Mouse (Mus musculus) lung, embryonic 16.5 days (tissue): ENCODE results near the gene Cep164. TPM values are rescaled to one million over a fixed set of nuclear protein-coding genes. Genes with fewer than 3 reads are reported as not detected.

Source experiments
- ATAC-seq: fragments of 200-750 bp; cut with Nextera tagmentation; 2 replicates; pipeline ENCODE4 v1.8.0; 2017; ENCODE audit warnings: low read depth, mild to moderate bottlenecking, moderate library complexity
- H3K27ac ChIP-seq: fragments of 300-500 bp; sonication (generic); 2 replicates; pipeline ENCODE4 v1.5.1; 2014; ENCODE audit warnings: mild to moderate bottlenecking, control low read depth, low read length
- H3K27me3 ChIP-seq: fragments of 300-500 bp; sonication (generic); 2 replicates; pipeline ENCODE4 v1.6.1; 2014; ENCODE audit warnings: low read depth, low read length, mixed read lengths; ENCODE audit not compliant: control insufficient read depth, insufficient read depth
- H3K36me3 ChIP-seq: fragments of 300-500 bp; sonication (generic); 2 replicates; pipeline ENCODE4 v1.6.1; 2014; ENCODE audit warnings: low read length; ENCODE audit not compliant: control insufficient read depth, insufficient read depth
- H3K4me1 ChIP-seq: fragments of 300-500 bp; sonication (generic); replicated peaks from 2 replicates; pipeline ENCODE4 v1.6.1; 2014; ENCODE audit warnings: low read length, mixed read lengths; ENCODE audit not compliant: control insufficient read depth, insufficient read depth
- H3K4me2 ChIP-seq: fragments of 300-500 bp; sonication (generic); 2 replicates; pipeline ENCODE4 v1.6.1; 2014; ENCODE audit warnings: low read depth, low read length, control low read depth
- H3K4me3 ChIP-seq: fragments of 300-500 bp; sonication (generic); 2 replicates; pipeline ENCODE4 v1.5.1; 2014; ENCODE audit warnings: mild to moderate bottlenecking, low read length, control low read depth
- H3K9ac ChIP-seq: fragments of 300-500 bp; sonication (generic); 2 replicates; pipeline ENCODE4 v1.6.1; 2014; ENCODE audit warnings: low read length, control low read depth
- H3K9me3 ChIP-seq: fragments of 300-500 bp; sonication (generic); 2 replicates; pipeline ENCODE4 v1.6.1; 2016; ENCODE audit warnings: low read length; ENCODE audit not compliant: control insufficient read depth
- WGBS: fragments of 180-500 bp; shearing (Covaris S2); extraction: QIAGEN DNeasy Blood & Tissue Kit; methylation state at CpG from one replicate; pipeline ENCODE4 v1.1.7; 2014; 5-methylcytosine and 5-hydroxymethylcytosine counted together
- polyA plus RNA-seq: library from polyadenylated mRNA; unstranded; fragments of >200 nt; fragmentation: Nextera tagmentation; extraction: Ambion mirVana; gene quantifications from 2 replicates; pipeline ENCODE4 v1.2.1, GENCODE M21; 2015

The Cep164 gene
- polyA plus RNA-seq, 1 experiment from 2014 or later: 26.2 TPM

- 76% methylated on average over 9 of the region's 9 CpGs for WGBS
These were observed 10.0 kb downstream of the Cep164 start for GRCm38 (mm10) chr9:45818406-45819011.

GRCm38 (mm10) chr9:45815525-45815924 is 13.0 kb downstream of the Cep164 start:
- peaks cover 5% of the 10 kb centered on the region; the same call in 1 of the 2 replicates for H3K4me1 ChIP-seq
- 0 out of 2 replicates have a peak overlapping the region, but pooled peaks have one; percentile 30 for H3K27ac ChIP-seq
- peak; percentile 68; the same call in 1 of the 2 replicates for ATAC-seq
- peak overlapping the region; percentile 19; the same call in 1 of the 2 replicates for H3K4me2 ChIP-seq
- H3K9ac ChIP-seq: no peak overlapping the region
- peaks cover 5% of the 10 kb centered on the region; the same call in 1 of the 2 replicates for H3K36me3 ChIP-seq
- no peak overlapping the region for H3K4me3 ChIP-seq
- no peaks in the 10 kb centered on the region for H3K27me3 ChIP-seq
- no peaks in the 10 kb centered on the region for H3K9me3 ChIP-seq
- 73% methylated on average over 10 of the region's 10 CpGs for WGBS

More at GRCm38 (mm10) chr9:45818406-45819011, 10.0 kb downstream of the Cep164 start:
- Histone ChIP-seq H3K4me2 (no peak overlapping the region), H3K4me3 (no peak overlapping the region), H3K27ac (no peak overlapping the region), H3K9ac (no peak overlapping the region), H3K9me3 (no peaks in the 10 kb centered on the region), H3K36me3 (peaks cover 11% of the 10 kb centered on the region; the same call in 1 of the 2 replicates), H3K4me1 (peaks cover 5% of the 10 kb centered on the region; the same call in 1 of the 2 replicates), H3K27me3 (no peaks in the 10 kb centered on the region)
- no peak for ATAC-seq

DNA sequence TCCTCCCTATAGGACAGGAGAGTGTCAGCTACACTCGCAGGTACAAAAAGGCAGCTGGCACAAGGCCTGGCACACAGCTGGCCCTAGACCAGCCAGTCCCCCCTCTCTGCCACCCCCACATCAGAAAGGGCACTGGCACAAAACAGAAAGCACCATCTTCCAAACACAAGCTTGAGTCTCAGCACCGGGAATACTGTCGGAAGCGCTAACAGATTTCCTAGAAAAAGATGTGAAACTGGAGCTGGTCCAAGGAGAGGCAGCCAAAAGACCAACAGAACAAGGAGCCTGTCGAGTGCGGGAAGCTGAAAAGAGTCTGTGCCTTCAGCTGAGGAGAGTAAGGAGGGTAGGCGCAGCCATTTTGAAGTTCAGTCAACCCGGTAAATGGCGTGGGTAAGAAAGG is 13.4 kb downstream of the Cep164 start:
- peak overlapping the region; percentile 19; the same call in 1 of the 2 replicates for H3K4me2 ChIP-seq
- no peaks in the 10 kb centered on the region for H3K27me3 ChIP-seq
- WGBS: 62% methylated on average over 9 of the region's 9 CpGs
- H3K27ac ChIP-seq: 0 out of 2 replicates have a peak overlapping the region, but pooled peaks have one; percentile 30
- H3K36me3 ChIP-seq: peaks cover 5% of the 10 kb centered on the region; the same call in 1 of the 2 replicates
- no peak overlapping the region for H3K4me3 ChIP-seq
- no peaks in the 10 kb centered on the region for H3K9me3 ChIP-seq
- H3K9ac ChIP-seq: no peak overlapping the region
- ATAC-seq: no peak
- peaks cover 5% of the 10 kb centered on the region; the same call in 1 of the 2 replicates for H3K4me1 ChIP-seq

GRCm38 (mm10) chr9:45811946-45812345 is 16.5 kb downstream of the Cep164 start:
- Histone ChIP-seq H3K9me3 (no peaks in the 10 kb centered on the region), H3K4me1 (peaks cover 5% of the 10 kb centered on the region; the same call in 1 of the 2 replicates), H3K4me2 (no peak overlapping the region), H3K4me3 (no peak overlapping the region), H3K9ac (no peak overlapping the region), H3K27me3 (no peaks in the 10 kb centered on the region), H3K27ac (no peak overlapping the region), H3K36me3 (peaks cover 7% of the 10 kb centered on the region; the same call in 1 of the 2 replicates)
- WGBS: 50% methylated on average over 5 of the region's 5 CpGs
- no peak for ATAC-seq

DNA sequence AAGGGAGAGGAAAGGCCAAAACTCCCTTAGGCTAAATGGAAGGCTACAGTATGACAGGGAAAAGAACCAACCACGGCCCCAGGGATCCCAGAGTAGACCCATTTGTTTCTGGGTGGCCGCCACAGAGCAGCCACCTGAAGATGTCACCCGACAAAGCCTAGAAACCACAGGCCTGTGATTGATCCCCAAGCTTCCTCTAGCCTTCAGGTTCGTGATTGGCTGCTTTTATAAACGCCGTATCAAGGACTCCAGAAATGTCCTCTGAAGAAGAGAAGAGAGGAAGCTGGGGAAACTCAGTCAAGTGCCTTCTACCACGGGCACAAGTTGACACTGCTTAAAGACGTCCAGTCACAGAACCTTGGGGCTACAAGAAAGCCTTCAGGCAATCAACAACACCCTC is 20.7 kb downstream of the Cep164 start:
- H3K36me3 ChIP-seq: peaks cover 2% of the 10 kb centered on the region; the same call in 1 of the 2 replicates
- no peaks in the 10 kb centered on the region for H3K27me3 ChIP-seq
- H3K4me1 ChIP-seq: no peaks in the 10 kb centered on the region
- no peak overlapping the region for H3K9ac ChIP-seq
- H3K27ac ChIP-seq: no peak overlapping the region
- H3K4me2 ChIP-seq: no peak overlapping the region
- 69% methylated on average over 8 of the region's 8 CpGs for WGBS
- H3K4me3 ChIP-seq: no peak overlapping the region
- H3K9me3 ChIP-seq: no peaks in the 10 kb centered on the region
- ATAC-seq: no peak

DNA sequence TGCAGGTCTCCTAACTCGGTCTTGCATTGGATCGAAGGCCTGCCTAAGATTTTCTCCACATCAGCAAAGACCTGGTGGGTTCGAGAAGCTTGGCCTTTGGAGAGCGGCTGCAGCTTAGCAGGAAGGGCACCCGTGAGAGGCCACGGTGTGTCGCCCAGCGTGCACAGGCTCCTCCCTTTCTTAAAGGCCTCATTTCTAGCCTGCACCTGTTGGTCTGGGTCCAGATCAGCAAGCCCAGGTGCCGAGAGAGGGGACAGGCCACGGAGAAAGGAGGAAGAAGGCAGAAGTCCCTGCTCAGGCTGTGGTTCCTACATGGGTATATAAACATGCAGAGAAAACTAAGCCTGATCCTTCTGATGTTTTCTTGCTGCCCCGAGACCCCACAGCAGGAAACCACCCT is 21.2 kb downstream of the Cep164 start:
- H3K36me3 ChIP-seq: peaks cover 2% of the 10 kb centered on the region; the same call in 1 of the 2 replicates
- 84% methylated on average over 11 of the region's 11 CpGs for WGBS
- no peaks in the 10 kb centered on the region for H3K27me3 ChIP-seq
- H3K4me2 ChIP-seq: no peak overlapping the region
- H3K27ac ChIP-seq: no peak overlapping the region
- H3K9me3 ChIP-seq: no peaks in the 10 kb centered on the region
- ATAC-seq: no peak
- no peak overlapping the region for H3K9ac ChIP-seq
- no peaks in the 10 kb centered on the region for H3K4me1 ChIP-seq
- no peak overlapping the region for H3K4me3 ChIP-seq

DNA sequence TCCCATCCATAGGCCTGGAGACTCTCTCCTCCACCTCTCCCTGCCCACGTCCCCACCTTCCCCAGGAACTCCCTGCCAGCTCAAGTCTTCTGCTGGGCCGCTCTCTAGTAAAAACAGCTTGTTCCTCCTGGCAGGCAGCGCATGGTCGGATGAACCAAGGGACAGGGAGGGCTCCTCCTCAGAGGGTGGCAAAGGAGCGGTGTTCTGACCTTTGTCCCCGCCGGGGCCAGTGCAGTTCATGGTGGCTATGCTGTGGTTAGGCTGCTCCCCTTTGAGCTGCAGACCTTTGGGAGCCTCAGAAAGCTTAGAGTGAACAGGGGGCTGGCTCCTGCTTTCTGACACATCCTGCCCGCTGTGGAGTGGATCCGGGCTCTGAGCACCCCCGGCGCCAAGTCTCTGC is 21.6 kb downstream of the Cep164 start:
- no peak overlapping the region for H3K27ac ChIP-seq
- H3K9ac ChIP-seq: no peak overlapping the region
- no peaks in the 10 kb centered on the region for H3K4me1 ChIP-seq
- 92% methylated on average over 11 of the region's 11 CpGs for WGBS
- H3K9me3 ChIP-seq: no peaks in the 10 kb centered on the region
- ATAC-seq: no peak
- H3K27me3 ChIP-seq: no peaks in the 10 kb centered on the region
- peaks cover 2% of the 10 kb centered on the region; the same call in 1 of the 2 replicates for H3K36me3 ChIP-seq
- H3K4me3 ChIP-seq: no peak overlapping the region
- H3K4me2 ChIP-seq: no peak overlapping the region

DNA sequence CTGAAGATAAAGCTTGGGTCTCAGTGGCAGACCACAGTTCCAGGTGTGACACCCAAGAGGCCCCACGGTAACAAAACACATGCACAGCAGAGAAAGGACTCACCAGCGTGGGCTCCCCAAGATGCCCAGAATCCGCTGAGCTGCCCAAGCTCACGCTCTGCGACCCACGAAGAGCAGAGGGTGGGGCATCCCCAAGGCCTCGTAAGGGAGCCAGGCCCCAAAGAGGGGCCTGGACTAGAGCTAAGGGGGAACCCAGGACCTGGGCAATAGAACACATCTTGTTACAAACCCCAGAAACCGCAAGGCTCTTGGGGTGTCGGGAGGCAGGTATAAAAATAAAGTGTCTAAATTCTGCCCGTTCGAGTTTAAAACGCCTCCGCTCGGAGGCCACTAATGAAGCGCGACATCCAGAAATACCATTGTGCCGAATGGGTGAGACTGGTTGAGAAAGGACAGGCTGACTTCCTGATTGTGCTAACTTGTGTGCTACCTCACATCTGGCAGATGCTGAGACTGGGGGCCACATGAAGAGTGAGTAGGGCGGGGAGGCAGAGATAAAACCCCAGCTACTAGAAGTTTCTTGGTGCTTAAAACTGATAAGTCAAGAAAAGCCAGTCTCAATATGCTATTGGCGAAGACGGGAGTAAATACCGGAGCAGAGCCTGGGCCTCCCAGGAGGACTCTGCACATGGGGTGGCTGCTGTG is 25.3 kb downstream of the Cep164 start:
- 83% methylated on average over 21 of the region's 21 CpGs for WGBS
- no peak for ATAC-seq

DNA sequence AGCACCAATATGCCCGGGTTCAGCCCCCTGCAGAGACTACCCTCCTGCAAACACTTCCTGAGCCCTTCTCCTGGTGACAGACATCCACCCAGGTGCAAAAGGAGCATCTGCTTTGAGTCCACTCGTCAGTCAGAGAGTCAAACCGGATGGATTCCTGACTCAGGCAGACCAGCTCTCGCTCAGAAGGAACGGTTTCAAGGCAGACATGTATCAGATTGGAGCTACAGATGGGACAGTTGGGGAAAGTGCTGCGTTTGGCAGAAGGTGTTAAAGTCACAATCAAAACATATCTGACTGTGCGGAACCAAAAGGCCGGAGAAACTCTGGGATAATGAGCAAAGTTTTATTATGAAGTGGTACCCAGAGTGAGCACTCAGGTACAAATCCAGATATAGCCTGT is 29.1 kb downstream of the Cep164 start:
- H3K4me2 ChIP-seq: no peak overlapping the region
- H3K36me3 ChIP-seq: no peaks in the 10 kb centered on the region; the same call in 1 of the 2 replicates
- ATAC-seq: no peak
- no peaks in the 10 kb centered on the region for H3K9me3 ChIP-seq
- H3K27ac ChIP-seq: no peak overlapping the region
- 73% methylated on average over 8 of the region's 8 CpGs for WGBS
- H3K9ac ChIP-seq: no peak overlapping the region
- no peaks in the 10 kb centered on the region for H3K4me1 ChIP-seq
- no peak overlapping the region for H3K4me3 ChIP-seq
- H3K27me3 ChIP-seq: no peaks in the 10 kb centered on the region

More for the DNA sequence above, 25.3 kb downstream of the Cep164 start:
- Histone ChIP-seq H3K27ac (no peak overlapping the region), H3K9me3 (no peaks in the 10 kb centered on the region), H3K4me3 (no peak overlapping the region), H3K4me2 (no peak overlapping the region), H3K36me3 (peaks cover 2% of the 10 kb centered on the region), H3K4me1 (no peaks in the 10 kb centered on the region), H3K27me3 (no peaks in the 10 kb centered on the region), H3K9ac (no peak overlapping the region)
